Mouse (Mus musculus): ENCODE data around the gene Ccdc88a.
"Not testable (repeated sequence)": the region's sequence is repeated elsewhere in the genome, so short reads cannot be mapped to it uniquely, and the experiment has no call there.

Ccdc88a gene

DNA sequence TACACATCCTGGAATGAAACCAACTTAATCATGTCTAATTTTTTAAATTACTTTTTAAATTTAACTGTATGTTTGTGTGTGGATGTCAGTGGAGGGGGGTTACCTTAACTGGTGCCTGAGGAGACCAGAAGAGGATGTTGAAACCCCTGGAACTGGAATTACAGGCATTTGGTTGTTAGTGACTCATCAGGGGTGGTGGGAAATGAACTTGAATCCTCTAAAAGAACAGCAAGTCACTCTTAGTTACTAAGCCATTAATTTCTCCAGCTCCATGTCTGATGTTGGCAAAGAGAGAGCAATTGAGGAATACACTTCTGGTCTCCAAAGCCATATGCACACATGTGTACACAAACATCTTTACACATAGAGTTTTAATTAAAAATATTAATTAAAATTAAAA, 101.2 kb downstream of the Ccdc88a start:
- DNase-seq, result no peak

DNA sequence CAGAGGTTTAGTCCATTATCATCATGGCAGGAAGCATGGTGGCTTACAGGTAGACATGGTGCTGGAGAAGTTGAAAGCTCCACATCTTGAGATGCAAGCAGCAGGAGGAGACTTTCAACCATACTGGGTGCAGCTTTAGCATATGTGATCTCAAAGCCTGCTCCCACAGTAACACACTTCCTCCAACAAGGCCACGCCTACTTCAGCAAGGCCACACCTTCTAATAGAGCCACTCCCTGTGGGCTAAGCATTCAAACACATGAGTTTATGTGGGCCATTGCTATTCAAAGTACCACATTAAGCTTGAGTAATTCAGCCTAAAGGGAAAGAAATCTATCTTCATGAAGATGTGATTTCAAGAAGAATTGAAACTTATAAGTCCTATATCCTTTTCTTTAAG, 119.7 kb downstream of the Ccdc88a start:
- DNase-seq, result peak; percentile 24

- DNase-seq, result no peak
Measured at GRCm38 (mm10) chr11:29496962-29497361, 123.5 kb downstream of the Ccdc88a start.

- DNase-seq, result no peak
Measured at GRCm38 (mm10) chr11:29503948-29504893, 130.8 kb downstream of the Ccdc88a start.

- DNase-seq, result no peak
Measured at GRCm38 (mm10) chr11:29504899-29505625, 131.6 kb downstream of the Ccdc88a start.

GRCm38 (mm10) chr11:29509421-29509820, 136.0 kb downstream of the Ccdc88a start:
- DNase-seq, result no peak

GRCm38 (mm10) chr11:29512818-29513535, 139.5 kb downstream of the Ccdc88a start:
- DNase-seq, result no peak

- no peak for DNase-seq
Measured at GRCm38 (mm10) chr11:29514325-29514681, 140.8 kb downstream of the Ccdc88a start.

DNA sequence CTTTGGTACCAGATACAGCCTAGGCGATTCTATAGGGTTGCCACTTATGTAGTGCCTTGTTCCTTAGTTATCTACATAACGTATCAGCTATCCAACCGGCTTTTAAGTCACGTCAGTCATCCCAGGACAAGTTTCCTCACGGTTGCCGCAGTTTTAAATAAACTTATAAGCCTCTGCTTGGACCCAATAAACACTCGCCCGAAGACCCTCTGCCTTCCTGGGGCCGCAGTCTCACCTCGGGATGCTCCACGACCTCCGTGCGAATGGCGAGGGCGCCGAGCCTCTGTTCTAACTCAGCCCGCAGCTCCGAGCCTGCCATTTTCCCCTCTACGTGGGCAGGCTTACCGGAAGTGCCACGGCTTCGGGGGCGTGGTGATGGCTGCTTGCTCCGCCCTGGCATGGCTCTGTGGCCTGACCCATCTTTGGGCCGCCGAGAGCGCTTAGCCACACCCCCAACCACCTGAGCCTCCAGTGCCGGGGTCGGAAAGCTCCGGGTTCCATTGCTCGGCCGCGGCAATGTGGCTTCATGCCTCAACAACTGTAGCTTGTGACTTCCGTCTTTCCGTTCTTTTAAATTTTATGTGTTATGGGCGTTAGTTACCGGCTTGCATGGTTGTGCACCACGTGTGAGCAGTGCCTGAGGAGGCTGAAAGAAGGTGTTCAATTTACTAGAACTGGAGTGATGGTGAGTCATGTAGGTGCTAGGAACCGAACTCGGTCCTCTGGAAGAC, 141.4 kb downstream of the Ccdc88a start, which contains the start of gene Prorsd1:
TSS of gene Prorsd1 (minus strand) at position 352 of the 731 bp plus-strand sequence.
- peak; percentile 97 for DNase-seq

DNA sequence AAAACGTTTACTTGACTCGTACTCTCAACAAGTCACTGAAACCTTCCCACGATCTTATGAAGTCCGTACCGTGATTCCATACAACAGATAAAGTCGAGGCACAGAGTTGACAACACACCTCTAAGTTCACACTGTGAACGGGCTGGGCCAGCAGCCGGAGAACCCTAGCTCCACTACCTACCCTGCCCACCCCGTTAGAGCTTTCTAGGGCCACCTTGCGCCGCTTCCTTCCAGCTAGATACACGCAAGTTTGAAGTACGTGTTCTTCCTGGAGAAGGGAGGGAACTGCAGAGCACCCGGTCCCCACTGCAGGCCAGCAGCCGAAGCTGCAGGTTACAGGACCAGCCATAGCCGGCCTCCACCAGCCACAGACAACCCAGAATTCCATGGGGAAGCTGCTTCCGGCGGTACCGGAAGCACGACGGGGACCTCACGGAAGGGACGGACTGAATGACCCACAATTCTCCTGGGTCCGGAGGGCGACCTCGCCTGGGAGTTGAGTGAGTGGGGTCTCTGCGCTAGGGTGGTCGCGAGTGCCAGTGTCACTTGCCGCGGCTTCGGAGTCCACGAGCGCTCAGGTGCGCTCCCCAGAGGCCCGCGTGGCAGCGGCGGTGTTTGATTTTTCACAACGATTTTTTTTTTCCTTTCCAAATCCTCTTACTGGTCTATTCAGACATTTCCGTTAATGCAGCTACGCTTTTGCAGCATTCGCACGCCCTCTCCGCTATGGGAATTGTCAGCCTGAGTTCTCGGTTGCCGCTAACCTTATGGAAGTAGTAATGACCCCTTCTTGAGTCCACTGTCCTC, 152.7 kb downstream of the Ccdc88a start, which contains the start of gene Mtif2:
TSS of gene Mtif2 (plus strand) at position 421 of the 807 bp plus-strand sequence.
- DNase-seq, result peak; percentile 88

DNA sequence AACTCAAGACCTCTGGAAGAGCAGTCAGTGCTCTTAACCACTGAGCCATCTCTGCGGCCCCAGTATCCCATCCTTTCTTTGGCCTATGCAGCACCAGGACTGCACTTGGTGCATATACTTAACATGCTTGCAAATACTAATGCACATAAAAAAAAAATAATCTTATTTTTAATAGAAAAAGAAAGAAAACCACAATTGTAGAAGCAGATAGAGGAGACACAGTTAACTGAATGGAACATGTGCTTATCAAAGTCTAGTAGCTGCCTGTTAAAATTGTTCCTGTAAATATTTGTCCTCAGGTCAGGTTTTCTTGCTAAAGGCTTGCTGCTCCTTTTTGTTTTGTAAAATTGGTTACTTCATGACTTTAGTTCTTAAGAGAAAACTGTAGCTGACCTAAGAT, 164.7 kb downstream of the Ccdc88a start:
- no peak for DNase-seq

DNA sequence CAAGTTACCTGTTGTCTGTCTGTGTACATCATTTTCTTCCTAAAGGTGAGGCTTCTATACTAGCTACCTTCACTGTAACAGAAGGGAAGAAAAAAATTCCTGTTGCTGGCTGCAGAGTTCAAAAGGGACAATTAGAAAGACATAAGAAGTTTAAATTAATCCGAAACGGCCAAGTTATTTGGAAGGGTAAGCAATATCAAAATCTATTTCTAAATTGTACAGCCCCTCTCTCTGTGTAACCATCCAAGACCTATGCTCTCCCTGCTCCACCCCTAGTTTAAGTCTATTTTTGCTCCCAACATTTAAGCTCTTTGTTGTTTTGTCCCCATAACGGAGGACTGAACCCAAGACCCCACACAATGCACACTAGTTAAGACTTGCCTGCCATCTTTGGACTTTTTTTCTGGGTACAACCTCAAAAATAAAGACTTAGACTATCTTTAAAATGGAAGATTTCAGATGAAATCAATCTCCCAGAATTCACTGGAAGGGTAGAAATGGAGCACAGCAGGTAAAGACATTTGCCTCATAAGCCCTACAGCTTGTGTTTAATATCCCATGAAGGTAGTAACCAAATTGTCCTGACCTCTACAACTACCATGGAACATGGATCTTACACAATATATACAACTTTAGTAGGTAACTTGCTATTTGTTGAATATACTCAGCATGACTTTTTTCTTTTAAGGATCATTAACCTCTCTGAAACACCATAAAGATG, 170.9 kb downstream of the Ccdc88a start:
- no peak for DNase-seq

- not testable (repeated sequence) for DNase-seq
Measured at GRCm38 (mm10) chr11:29545150-29545752, 171.8 kb downstream of the Ccdc88a start.

DNA sequence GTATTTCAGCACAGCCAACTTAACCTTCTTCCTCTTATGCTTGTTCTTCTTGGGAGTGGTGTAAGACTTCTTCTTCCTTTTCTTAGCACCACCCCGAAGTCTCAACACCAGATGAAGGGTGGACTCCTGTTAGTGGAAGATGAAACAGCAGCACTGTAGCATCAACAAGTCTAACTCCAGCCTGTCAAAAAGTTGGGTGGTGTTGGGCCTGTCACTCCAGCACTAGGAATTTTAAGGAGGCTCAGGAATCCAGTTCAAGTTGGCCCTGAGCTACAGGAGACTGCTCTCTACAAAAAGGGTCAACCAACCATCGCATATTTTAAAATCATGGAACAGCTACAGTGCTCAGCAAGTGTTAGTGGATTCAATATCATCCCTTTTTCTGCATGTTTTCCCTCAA, 172.8 kb downstream of the Ccdc88a start:
- DNase-seq, result not testable (repeated sequence)

DNA sequence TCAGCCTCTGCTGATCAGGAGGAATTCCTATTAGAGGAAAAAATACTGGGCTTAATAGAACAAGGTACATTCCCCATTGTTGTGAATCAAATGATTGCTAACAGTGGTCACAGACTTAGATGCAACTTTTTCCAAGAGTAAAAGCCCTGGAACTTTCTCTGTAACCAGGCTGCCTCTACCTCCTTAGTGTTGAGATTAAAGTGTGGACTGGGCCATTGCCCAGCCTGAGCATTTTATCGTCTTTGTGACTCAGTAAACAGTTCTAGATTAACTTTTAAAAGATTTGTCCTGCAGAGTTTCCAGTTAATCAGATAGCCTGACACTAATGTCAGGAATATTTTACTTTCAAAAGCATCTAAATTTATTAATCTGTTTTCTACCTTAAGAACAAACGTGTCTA, 173.3 kb downstream of the Ccdc88a start:
- no peak for DNase-seq

DNA sequence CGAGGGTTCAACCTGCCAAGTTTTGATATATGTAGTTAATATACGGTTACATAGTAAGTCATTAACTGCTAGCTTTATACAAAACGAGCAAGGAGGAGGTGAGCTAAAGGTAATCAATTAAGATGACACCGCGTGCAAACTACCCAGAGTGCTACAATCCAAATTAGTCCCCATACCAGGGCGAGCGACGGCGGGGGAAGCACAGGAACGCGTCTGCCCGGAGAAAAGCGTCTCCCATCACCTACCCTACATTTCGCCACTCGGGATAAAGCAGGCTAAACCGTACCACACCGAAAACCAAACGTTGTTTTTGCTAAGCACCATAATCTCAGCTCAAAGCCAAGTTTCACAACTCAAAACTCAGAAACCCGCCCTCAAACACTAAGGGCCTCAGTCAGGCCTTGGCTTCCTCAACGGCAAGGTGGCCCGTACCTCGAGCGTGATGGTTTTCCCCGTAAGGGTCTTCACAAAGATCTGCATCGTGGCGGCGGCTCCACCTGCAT, 173.8 kb downstream of the Ccdc88a start:
- DNase-seq, result no peak

GRCm38 (mm10) chr11:29547752-29548503, 174.5 kb downstream of the Ccdc88a start, which contains the start of the genes Clhc1 and Rps27a:
Gene Clhc1, plus strand, starts transcription at chr11:29547950.
Gene Rps27a, minus strand, starts transcription at chr11:29548109.
- peak; percentile 94 for DNase-seq

DNA sequence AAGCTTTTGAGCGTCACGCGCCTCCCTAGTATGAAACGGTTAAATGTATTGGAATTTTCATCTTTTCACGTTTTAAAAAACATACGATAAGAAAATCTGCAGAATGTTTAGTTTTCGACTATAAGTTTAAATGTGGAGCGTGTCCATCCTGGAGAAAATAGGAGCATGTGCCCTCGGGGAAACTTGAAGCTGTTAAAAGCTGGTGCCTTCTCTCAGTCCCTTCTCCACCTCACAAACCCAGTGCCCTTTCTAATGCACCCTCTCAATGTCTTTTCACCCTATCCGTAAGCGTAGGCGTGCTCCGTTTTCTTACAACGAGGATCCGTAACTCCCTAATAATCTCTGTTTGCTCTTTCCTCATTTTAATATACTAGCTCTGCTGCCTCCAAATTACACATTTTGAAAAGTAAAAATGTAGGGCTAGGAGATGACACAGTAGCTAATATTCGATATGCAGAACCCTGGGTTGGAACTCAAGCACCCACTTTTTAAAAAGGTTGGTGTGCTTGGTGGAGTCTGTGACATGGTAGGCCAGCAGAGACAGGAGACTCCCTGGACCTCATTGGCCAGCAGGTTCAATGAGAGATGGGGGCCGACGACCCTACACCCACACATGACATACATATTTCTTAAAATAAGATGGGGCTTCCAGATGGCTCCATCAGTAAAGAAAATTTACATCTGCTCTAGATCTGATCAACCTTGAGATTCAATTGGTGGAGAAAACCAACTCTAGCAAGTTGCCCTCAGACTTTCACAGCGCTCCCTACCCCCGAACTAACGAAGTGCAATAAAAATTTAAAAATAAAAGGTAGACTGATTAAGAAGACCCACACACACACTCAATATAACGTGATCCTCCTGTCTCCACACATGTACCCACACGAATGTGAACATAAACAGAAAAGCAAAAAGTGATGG, 175.3 kb downstream of the Ccdc88a start:
- peak; percentile 8 for DNase-seq

Measured in liver (tissue).